Mouse (Mus musculus) cerebellum, adult 11 months (tissue): ENCODE measurements around the gene Fus.
"Not testable (repeated sequence)": the region's sequence is repeated elsewhere in the genome, so short reads cannot be mapped to it uniquely, and the experiment has no call there.

Experiments used
- DNase-seq: peaks from one replicate; pipeline ENCODE4 v3.0.0; 2022

The Fus gene

GRCm38 (mm10) chr7:128009715-128010340 is 42.6 kb downstream of the Fus start:
- no peak for DNase-seq

GRCm38 (mm10) chr7:128012136-128012780 is 45.0 kb downstream of the Fus start:
- DNase-seq = no peak

GRCm38 (mm10) chr7:128013116-128013515 is 45.9 kb downstream of the Fus start:
- no peak for DNase-seq

- DNase-seq = not testable (repeated sequence)
Observed at GRCm38 (mm10) chr7:128016134-128016533, 48.9 kb downstream of the Fus start.

- DNase-seq = no peak
Observed at GRCm38 (mm10) chr7:128016650-128017049, 49.4 kb downstream of the Fus start.

- no peak for DNase-seq
Observed at GRCm38 (mm10) chr7:128018275-128018674, 51.0 kb downstream of the Fus start.

GRCm38 (mm10) chr7:128019187-128019586 is 51.9 kb downstream of the Fus start:
- no peak for DNase-seq

GRCm38 (mm10) chr7:128022974-128023373 is 55.7 kb downstream of the Fus start:
- DNase-seq = no peak

- DNase-seq = no peak
Observed at GRCm38 (mm10) chr7:128023565-128023964, 56.3 kb downstream of the Fus start.

GRCm38 (mm10) chr7:128024364-128024763 is 57.1 kb downstream of the Fus start:
- no peak for DNase-seq

GRCm38 (mm10) chr7:128024932-128025331 is 57.7 kb downstream of the Fus start:
- DNase-seq = no peak

GRCm38 (mm10) chr7:128025381-128025780 is 58.1 kb downstream of the Fus start:
- DNase-seq = no peak

GRCm38 (mm10) chr7:128031403-128031976 is 64.2 kb downstream of the Fus start:
- DNase-seq = no peak

- no peak for DNase-seq
Observed at GRCm38 (mm10) chr7:128032290-128032988, 65.2 kb downstream of the Fus start.

- DNase-seq = no peak
Observed at GRCm38 (mm10) chr7:128032989-128033293, 65.7 kb downstream of the Fus start.

GRCm38 (mm10) chr7:128033616-128034015 is 66.4 kb downstream of the Fus start:
- DNase-seq = no peak
